Mouse (Mus musculus) layer of hippocampus, adult 9-11 months (tissue): ENCODE data around the gene Kif5a.
"Not testable (repeated sequence)": the region's sequence is repeated elsewhere in the genome, so short reads cannot be mapped to it uniquely, and the experiment has no call there.

Source experiments
- DNase-seq: peaks from one replicate; pipeline ENCODE4 v3.0.0; 2022

The Kif5a gene

DNA sequence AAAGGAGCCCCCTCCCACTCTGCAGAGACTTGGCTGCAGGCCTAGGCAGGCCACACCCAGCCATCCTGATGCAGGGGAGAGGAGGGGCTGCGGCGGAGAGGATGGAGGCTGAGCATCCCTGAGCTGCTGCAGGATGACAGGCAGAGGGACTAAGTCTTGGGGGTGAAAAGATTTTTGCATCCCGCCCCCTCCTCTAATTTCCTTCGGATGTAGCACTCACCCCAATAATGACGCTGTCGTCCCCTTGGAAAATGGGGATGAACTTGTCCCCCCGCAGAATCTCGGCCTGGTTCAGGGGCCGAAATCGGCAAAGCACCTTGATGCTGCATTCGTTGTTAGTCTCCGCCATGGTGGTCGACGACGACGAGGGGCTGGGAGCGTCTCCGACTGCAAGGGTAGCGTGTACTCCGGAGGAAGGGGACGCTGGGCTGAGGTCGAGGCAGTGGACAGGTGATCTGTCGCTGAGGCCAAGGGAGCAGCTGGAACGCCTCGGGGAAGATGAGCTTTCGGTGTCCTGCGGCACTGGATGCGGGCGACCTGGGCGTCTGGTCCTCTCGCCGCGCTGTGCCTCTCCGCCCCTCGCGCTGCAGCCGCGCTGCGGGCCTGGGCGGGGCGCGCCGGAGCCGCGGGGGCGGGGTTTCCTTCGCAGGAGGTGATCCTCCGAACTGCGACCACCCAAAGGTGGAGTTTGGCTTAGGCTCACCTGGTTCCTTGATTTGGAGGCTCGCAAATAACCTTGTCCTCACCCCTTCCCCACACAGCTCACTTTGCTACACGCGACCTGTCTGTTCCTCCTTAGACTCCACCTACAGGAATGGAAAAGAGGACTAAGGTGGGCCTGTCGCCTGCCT is at the start of gene Kif5a:
Gene Kif5a, minus strand, starts transcription at position 801 of the 851 bp plus-strand sequence.
- DNase-seq: peak; percentile 67

DNA sequence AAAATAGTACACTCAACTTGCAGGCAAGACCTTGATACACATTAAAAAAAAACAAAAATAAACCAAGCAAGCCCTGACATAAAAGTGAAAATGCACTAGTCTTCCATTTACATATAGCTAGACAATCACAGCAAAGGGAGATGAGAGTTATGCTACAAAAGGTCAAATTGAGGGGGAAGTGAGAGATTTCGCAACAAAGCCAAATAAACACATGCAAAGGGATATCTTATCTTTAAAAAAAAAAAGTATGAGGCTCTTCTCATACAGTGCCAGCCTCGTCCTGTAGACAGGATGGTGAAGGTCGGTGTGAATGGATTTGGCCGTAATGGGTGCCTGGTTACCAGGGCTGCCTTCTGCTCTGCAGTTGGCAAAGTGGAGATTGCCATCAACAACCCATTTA is 49.7 kb upstream of the Kif5a start:
- DNase-seq: no peak

DNA sequence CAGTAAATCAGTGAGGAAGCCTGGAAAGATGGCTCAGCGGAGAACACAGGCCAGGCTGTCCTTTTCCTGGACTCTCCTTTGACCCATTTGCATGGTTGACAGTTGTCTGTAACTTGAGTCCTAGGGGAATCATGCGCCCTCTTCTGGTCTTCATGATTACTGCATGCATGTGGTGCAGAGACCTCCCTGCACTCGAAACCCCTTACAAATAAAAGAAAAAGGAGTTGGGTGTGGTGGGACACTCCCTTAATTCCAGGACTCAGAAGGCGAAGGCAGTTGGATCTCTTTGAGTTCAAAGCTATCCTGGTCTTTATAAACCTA is 49.2 kb upstream of the Kif5a start:
- DNase-seq: peak; percentile 83

DNA sequence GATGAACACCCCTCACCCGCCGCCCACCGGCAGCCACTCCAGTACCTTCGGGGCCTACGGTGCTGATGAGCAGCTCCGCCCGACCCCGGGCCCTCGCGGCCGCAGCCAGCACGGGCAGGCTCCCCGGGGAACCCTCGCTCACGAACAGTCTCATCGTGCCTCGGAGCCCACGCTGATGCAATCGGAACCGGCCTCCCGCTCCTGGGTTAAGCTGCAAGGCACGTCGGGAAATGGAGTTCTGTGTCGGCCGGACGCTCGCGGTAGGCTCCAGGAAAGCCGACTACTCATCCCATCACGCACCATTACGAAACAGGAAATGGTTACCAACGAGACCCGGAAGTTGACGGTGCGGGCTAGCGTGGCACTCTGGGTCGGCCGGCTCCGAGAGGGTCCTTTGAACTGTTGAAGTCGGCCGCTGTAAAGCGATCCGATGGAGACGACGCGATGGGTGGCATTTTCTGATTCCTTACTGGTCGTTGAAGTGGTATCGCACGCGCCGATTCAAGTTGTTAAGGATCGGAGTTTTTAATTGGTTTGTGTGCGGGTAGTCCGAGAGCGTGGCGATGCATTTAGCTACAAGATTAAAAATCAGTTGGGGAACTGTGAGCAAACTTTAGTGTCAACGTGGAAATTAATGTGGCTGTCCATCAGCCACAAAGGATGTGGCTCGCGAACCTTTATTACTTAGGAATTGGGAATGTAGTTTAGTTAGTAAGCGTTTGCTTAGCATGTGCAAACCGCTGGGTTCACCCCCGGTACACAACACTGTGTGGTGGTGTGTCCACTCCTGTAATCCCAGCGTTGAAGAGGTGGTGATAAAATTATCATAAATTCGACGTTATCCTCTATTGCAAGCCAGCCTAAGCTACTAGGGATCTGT is 48.6 kb upstream of the Kif5a start, which contains the start of gene Mars:
Gene Mars, minus strand, starts transcription at position 311 of the 880 bp plus-strand sequence.
- peak; percentile 97 for DNase-seq

DNA sequence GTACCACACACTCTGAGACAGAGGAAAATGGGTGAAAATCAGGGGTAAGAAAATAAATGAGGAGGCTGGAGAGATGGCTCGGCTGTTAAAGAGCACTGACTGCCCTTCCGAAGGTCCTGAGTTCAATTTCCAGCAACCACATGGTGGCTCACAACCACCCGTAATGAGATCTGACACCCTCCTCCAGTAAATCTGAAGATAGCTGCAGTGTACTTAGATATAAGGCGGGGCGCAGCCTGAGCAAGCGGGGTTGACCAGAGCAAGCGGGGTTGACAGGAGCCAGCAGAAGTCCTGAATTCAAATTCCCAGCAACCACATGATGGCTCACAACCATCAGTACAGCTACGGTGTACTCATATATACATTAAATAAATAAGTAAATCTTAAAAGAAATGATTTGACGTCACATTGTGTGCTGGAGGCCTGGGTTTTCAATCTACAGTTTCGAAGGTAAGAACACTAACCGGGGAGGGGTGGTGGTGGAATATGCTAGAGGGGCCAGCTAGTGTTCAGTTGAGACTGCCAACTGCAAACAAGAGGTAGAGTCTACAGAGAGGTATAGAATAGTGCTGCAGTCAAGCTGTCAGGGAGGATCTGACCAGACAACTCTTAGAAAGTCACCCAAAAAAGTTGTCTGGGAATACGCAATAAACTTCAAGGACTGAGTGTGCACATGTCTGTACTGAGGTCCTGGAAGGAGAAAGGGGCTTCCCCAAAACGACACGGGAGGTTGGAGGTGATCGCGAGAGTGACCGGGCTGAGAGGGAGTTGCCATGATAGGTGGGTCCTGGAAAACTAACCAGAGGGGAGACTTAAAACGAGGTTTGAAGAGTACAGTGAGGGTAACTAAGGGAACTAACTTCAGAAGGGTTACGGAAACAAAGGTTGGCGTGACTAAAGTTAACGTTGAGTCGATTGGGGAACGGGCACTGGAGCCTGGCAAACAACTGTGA is 47.7 kb upstream of the Kif5a start:
- no peak for DNase-seq

DNA sequence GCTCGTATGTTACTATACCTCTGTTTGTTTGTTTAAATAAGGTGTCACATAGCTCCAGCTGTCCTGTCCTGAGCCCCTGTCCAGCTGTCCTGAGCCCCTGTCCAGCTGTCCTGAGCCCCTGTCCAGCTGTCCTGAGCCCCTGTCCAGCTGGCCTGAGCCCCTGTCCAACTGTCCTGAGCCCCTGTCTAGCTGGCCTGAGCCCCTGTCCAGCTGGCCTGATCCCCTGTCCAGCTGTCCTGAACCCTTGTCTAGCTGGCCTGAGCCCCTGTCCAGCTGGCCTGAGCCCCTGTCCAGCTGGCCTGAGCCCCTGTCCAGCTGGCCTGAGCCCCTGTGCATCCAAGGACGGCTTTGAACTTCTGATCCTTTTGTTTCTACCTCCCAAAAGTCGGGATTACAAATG is 46.0 kb upstream of the Kif5a start:
- DNase-seq: not testable (repeated sequence)

DNA sequence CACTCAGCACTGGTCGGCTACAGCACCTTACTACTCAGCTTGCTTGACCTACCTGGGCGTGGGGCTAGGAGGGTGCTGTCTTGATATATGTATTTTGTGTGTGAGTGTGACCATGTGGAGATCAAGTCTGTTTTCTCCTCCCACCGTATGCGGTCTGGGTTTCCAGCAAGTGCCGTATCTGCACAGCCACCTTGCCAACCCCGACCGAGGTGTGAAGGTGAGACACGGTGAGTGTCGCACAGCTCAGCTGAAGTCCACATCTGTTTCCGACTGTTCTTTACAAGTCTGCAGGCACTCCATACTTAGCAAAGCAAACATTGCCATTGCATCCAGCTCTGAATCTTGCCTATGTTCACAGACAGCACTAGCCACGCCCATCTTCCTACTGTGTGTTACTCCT is 40.0 kb upstream of the Kif5a start:
- no peak for DNase-seq

DNA sequence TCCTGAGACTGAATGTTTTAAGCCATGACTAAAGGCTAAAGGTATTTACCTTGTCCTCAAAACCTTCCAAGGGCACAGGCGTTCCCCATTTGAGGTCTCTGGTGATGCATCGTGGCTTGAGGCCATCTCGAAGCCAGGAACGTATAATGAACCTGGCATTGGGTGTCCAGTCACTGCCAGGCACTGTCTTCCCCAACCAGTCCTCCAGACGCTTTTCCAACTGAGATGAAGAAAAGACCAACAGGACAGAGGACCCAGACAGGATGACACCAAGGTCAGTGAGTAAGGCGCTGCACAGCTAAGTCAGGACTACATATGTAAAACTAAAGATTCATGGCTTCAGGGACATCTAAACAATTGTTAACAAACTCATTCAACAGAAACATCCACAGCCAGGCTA is 37.2 kb upstream of the Kif5a start:
- DNase-seq: no peak

DNA sequence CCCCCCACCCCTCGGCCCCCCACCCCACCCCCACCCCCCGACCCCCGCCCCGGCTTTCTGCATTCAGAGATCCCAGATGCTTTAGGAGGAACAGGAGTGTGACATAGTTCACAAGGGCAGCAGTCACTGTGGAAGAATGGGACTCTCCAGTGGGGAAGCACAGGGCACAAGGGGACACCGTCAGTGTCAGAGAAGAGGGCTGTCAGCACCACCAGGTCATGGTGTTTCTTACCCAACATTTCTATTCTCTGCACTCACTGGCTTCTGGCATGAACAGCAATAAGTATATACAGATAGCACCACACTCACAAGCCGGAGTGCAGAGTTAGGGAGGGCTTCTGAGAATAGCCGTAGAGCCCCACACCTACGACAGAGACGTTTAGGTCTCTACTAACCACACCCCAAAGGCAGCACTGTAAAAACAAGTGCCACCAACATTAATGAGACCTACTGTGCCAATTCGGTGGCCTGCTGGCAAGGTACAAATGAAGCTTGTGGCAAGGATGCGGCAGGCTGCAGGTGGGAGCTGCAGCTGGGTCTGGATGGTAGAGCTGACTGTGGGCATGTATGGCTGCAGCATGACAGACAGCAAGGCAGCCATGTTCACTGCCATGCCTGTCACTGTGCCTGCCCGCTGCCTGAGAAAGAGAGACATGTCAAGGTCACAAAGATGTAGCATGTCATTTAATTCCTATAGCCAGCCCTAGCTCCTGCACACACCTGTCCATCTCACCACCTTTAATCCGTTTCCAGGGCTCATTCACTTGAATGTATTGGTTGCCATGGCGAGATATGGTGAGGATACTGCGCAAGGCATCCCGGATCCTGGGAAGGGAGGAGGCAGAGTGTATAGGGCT is 34.1 kb upstream of the Kif5a start:
- no peak for DNase-seq

DNA sequence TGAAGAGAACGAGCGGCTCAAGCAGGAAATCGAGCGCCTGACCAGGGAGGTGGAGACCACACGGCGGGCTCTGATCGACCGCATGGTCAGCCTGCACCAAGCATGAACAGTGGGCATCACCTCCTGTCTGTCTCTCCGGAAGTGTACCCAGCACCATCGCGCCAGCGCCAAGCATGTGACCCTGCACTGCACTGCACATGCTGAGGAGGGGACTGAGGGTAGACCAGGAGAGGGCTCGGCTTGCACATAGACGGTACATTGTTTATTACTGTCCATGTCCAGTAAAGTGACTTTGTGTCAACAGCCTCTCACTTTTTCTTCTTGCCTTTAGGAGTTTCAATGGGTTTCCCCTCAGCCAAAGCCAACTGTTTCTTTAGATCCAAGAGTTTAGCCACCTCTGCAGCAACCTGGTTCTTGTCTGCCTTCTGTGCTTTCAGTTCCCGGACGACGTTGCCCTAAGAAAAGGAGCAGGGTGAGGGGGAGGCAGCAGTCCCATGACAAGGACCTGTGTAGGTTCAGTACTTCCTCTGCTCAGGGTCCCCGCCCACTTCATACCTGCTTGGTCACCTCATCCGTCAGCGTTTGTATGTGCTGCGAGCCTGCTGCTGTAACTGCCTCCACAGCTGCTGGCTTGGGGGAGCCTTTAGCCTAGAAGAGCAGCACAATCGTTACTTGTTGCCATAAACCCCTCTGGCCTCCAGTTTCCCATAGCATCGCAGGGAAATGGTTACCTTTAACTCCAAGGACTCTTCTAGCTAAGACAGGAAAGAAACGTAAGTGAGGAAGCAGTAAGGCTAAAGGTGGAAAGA is 33.0 kb upstream of the Kif5a start:
- DNase-seq: no peak

DNA sequence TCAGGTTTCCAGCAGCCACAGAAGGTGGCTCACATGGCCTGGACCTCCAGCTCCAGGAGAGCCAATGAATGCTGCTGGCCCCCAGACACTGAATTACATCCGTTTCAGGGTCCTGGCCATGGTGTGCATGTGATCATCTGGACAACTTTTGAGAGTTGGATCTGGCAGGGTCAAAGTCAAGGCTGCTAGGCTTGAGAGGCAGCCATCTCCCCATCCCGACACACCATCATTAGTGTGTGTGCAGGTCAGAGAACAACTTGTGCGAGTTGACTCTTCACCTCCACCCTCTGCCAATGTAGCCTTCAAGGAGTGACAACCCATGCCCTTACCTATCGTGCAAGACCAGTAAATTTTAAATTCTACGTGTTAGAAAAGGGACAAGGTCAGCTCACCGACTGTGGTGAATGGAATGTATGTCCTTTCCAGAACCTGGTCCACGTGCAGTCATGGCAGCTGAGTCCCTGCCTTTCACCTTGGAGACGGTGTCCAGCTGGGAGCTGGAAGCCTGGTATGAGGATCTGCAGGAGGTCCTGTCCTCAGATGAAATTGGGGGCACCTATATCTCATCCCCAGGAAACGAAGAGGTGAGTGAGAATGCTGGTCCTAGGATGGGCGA is 31.9 kb upstream of the Kif5a start:
- DNase-seq: no peak

DNA sequence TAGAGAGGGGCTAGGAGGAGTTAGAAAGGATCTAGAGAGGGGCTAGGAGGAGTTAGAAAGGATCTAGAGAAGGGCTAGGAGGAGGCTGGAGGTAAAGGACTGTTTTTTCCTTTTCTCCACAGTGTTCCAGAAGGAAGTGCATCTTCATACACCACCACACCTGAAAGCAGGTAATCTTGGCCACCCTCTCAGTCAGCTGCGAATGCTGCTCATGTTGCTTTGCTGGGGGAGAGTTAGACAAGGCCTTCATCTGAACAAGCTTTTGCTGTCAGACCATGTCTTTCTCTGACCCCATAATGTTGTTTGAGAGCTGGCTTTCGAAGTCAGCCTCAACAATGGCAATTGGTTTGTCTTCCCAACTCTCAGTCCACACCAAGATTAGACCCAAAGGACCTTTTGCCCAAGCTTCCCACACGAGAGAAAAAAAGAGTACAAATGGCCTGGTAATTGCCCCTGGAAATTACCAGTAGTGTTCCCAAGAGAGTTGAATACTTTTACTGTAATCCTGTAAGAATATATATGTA is 30.5 kb upstream of the Kif5a start:
- DNase-seq: no peak

DNA sequence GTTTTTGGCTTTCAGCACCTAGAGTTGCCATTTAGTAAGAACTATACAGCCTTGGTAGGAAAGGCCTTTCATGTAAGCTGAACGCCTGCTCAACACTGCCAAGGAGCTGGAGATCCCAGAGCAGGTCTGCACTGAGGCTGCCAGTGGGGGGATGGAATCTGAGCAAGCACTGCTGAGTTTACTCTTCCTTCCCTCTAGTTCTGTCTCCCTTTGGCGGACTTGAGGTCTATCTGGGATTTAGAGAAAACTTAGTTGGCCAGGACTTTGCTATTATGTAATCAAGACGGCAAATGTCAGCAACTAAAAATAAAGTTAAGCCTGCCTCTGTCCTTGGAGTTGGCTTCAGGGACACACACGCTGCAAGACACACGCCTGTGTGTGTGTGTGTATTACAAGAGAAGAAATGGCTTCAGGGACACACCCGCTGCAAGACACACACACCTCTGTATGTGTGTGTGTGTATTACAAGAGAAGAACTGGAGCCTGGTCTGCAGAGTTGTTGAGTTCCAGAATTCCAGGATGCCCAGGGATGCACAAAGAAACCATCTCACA is 29.9 kb upstream of the Kif5a start:
- no peak for DNase-seq

DNA sequence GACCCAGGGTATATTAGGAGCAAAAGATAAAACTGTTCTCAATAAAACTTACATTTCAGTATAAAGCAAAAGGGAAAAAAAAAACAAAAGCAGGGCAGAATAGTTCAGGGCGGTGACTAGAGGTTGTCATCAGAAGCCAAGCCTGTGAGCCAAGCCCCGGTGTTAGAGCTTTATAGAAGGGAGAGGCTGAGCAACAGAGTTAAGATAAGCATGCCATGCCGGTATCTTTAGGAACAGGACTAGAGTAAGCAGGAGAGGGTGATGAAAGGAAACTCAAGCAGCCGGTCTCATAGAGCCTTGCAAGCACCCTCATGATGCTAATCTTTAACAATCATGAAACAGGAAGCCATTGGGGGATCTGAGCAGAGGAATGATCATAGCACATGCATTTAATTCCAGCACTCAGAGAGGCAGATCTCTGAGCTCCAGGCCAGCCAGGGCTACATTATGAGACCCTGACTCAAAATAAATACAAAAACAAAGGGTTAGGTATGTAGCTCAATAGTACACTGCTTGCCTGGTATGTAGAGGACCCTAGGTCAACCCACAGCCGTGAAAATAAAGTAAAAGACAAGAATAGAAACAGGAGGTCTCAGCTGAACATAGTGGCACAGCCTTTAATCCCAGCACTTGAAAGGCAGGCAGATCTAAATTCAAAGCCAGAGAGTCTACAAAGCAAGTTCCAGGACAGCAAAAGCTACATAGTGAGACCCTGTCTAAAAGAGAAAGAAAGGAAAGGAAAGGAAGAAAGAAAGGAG is 28.9 kb upstream of the Kif5a start:
- no peak for DNase-seq

DNA sequence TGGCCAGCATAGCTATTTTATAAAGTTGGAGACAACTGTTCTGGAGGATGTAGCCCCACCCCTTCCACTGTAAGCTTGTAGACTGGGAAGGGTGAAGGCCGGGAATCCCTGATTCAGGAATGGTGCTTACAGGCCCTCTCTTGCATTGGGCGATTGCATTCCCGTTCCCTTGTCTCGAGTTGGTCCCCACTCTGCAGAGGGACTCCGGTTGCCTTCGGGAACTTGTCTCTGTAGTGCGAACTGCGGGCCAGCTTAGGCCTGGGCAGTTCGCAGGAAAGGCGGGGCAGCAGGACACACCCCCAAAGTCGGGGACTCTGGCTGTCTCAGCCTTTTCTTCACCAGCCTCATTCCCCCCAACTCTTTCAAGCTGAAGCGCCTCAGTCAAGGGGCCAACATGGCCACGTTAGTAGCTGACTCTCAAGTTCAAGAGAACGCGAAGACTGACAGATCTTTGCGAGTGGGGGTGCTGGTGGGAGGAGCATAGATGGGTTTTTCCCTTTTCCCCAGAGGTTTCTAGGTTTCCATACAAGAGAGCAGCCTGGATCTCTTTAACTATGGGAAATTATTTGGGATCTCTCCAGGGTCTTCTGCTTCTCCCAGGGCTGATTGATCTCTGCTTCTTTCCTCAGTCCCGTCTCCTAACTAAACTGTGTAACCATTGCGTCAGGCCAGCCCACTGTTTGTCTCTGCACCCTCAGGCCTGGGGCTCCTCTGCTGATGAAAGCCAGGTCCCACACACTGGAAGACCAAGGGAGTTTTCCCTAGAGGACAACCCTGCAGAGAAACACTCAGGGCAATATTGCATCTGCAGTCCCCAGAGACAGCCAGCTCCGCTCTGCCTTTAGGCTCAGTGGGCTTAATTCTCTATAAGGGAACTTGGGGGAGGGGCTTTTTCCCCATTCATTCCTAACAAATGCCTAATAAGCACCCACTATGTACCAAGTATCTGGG is 28.1 kb upstream of the Kif5a start:
- no peak for DNase-seq

DNA sequence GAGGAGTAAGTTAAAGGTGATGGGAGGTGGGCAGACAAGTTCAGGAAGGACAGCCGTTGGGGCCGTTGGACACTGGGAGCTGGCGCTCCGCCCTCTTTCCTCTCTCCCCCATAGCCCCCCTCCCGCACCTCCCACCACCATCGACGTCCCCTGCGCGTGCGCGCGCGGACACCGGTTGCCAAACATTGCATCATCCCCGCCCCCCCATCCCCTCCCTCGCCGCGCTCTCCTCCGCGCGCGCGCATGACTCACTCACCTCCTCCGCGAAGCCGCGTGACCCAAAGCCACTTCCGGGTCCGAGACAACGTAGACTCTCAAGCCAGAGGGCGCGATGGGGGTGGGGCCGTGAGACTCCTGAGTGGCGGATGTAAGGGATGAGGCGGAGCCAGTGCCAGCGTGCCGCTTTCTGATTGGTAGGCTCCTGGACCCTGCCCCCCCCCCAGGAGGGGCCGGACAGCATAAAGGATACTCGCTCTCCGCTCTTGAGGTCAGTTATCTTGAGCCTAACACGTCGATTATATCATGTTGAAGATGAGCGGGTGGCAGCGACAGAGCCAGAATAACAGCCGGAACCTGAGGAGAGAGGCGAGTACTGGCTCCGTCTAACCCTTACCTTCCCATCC is 27.3 kb upstream of the Kif5a start:
- peak; percentile 100 for DNase-seq

DNA sequence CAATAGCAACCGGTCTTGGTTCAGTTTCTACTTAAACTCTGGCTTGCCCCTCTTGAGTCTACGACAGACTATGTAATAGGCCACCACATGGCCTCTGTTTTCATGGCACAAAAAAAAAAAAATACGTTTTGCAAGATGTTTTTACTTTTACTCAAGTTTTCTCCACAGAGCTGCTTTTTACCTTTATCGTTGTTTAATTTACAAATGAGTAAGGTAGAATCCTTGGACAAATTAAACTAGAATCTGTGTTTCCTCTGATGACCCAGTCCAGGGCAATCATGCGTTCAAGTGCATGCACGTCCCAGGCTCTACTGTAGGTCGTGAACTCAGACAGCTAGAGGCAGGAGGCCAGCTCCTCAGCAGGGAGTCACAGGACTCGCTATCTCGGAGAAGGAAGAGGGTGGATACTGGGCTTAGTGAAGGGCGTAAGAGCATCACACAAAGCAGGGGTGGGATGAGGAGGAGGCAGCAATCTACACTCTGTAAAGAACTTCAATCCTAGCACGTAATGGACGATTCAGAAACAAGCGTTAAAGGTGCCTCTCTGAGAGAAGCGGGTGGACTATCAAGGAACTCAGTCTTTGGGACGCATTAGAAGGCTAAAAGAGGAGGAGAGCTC is 26.5 kb upstream of the Kif5a start:
- peak; percentile 55 for DNase-seq
